Mouse (Mus musculus) urinary bladder, adult 2 months (tissue): ENCODE data around the gene Usp48. TPM values are rescaled to one million over a fixed set of nuclear protein-coding genes. Genes with fewer than 3 reads are reported as not detected.

Experiments used
- DNase-seq: peaks from one replicate; pipeline ENCODE4 v3.0.0; 2022; ENCODE audit warnings: low spot score
- polyA plus RNA-seq: library from polyadenylated mRNA; depleted of rRNA; stranded (reverse); fragments of >200 nt; gene quantifications from 2 replicates; pipeline ENCODE4 v1.2.3, GENCODE M21; 2012

Gene Usp48
- polyA plus RNA-seq, 1 experiment, result 75.9 TPM

- no peak for DNase-seq
These were observed 67.5 kb downstream of the Usp48 start for GRCm38 (mm10) chr4:137661078-137661450.

- no peak for DNase-seq
These were observed 68.0 kb downstream of the Usp48 start for GRCm38 (mm10) chr4:137661547-137661946.

GRCm38 (mm10) chr4:137663491-137663890 is 69.9 kb downstream of the Usp48 start:
- DNase-seq, result no peak

GRCm38 (mm10) chr4:137664433-137664979 is 71.0 kb downstream of the Usp48 start, which contains the start of gene Rap1gap:
TSS of gene Rap1gap (plus strand) at chr4:137664726.
- DNase-seq, result peak; percentile 64

GRCm38 (mm10) chr4:137664980-137665675 is 71.6 kb downstream of the Usp48 start:
- no peak for DNase-seq

GRCm38 (mm10) chr4:137665791-137666190 is 72.2 kb downstream of the Usp48 start:
- no peak for DNase-seq

- DNase-seq, result no peak
These were observed 72.9 kb downstream of the Usp48 start for GRCm38 (mm10) chr4:137666283-137666957.

GRCm38 (mm10) chr4:137666958-137667345 is 73.4 kb downstream of the Usp48 start:
- DNase-seq, result no peak

- no peak for DNase-seq
These were observed 74.2 kb downstream of the Usp48 start for GRCm38 (mm10) chr4:137667747-137668146.

- no peak for DNase-seq
These were observed 78.4 kb downstream of the Usp48 start for GRCm38 (mm10) chr4:137671711-137672500.

- DNase-seq, result no peak
These were observed 82.0 kb downstream of the Usp48 start for GRCm38 (mm10) chr4:137675566-137675965.

GRCm38 (mm10) chr4:137676057-137676456 is 82.5 kb downstream of the Usp48 start:
- DNase-seq, result peak; percentile 59

- no peak for DNase-seq
These were observed 83.3 kb downstream of the Usp48 start for GRCm38 (mm10) chr4:137676700-137677484.

- no peak for DNase-seq
These were observed 84.4 kb downstream of the Usp48 start for GRCm38 (mm10) chr4:137677906-137678305.

GRCm38 (mm10) chr4:137678568-137678967 is 85.0 kb downstream of the Usp48 start:
- no peak for DNase-seq

- DNase-seq, result no peak
These were observed 86.5 kb downstream of the Usp48 start for GRCm38 (mm10) chr4:137679979-137680550.

- DNase-seq, result no peak
These were observed 87.2 kb downstream of the Usp48 start for GRCm38 (mm10) chr4:137680721-137681120.

- no peak for DNase-seq
These were observed 88.0 kb downstream of the Usp48 start for GRCm38 (mm10) chr4:137681408-137682104.

GRCm38 (mm10) chr4:137682961-137683453 is 89.5 kb downstream of the Usp48 start:
- DNase-seq, result no peak

- no peak for DNase-seq
These were observed 91.3 kb downstream of the Usp48 start for GRCm38 (mm10) chr4:137684830-137685343.
